8 mouse cellular contexts compared by ENCODE assay signal in genomic region chrX:9747305-9747938, GRCm38 (mm10).
DNase-seq lines count a peak whose midpoint lies in the region; ATAC-seq and TF ChIP-seq lines count a peak whose summit lies in the region.

No protein-coding gene starts in this region.

- 0 out of 2 replicates have a peak, but pooled peaks have one; percentile 18 for TF ChIP-seq CTCF in cortical plate, adult 2 months (IDR thresholded peaks at IDR 0.05; ENCODE audit: extremely low read depth, insufficient read depth, low read length)
- TF ChIP-seq CTCF in liver, embryonic 14.5 days (IDR thresholded peaks at IDR 0.05; ENCODE audit: low read depth) = peak; percentile 74

- no peak for TF ChIP-seq EP300 in liver, embryonic 14.5 days (IDR thresholded peaks at IDR 0.05; ENCODE audit: low read depth)

- H3K36me3 ChIP-seq in heart, embryonic 10.5 days = no peaks in the 10 kb centered on the region
- no peaks in the 10 kb centered on the region for H3K36me3 ChIP-seq in heart, embryonic 14.5 days (ENCODE audit: control insufficient read depth, insufficient read depth, low read length)
- H3K36me3 ChIP-seq in liver, embryonic 14.5 days (replicated peaks; ENCODE audit: control insufficient read depth, insufficient read depth, low read depth) = no peaks in the 10 kb centered on the region
- H3K36me3 ChIP-seq in neural tube, embryonic 14.5 days (ENCODE audit: control insufficient read depth, insufficient read depth, low read length) = no peaks in the 10 kb centered on the region

- no peaks in the 10 kb centered on the region for H3K9me3 ChIP-seq in heart, embryonic 10.5 days
- H3K9me3 ChIP-seq in heart, embryonic 14.5 days (ENCODE audit: control insufficient read depth, low read length) = no peaks in the 10 kb centered on the region
- no peaks in the 10 kb centered on the region for H3K9me3 ChIP-seq in liver, embryonic 14.5 days (ENCODE audit: control insufficient read depth, low read length)
- no peaks in the 10 kb centered on the region for H3K9me3 ChIP-seq in neural tube, embryonic 14.5 days (ENCODE audit: control insufficient read depth, low read length)

- no peak for TF ChIP-seq POLR2A in cortical plate, adult 2 months (IDR thresholded peaks at IDR 0.05; ENCODE audit: extremely low read depth, insufficient read depth, low read length)

- peak overlapping the region; percentile 62 for H3K4me2 ChIP-seq in heart, embryonic 14.5 days (ENCODE audit: low read length)
- peak overlapping the region; percentile 44 for H3K4me2 ChIP-seq in liver, embryonic 14.5 days (ENCODE audit: low read depth)
- H3K4me2 ChIP-seq in neural tube, embryonic 14.5 days (ENCODE audit: low read depth, low read length) = peak overlapping the region; percentile 45

- 23% methylated on average over 24 of the region's 27 CpGs for WGBS in heart, embryonic 10.5 days
- WGBS in heart, embryonic 14.5 days = 22% methylated on average over 27 of the region's 27 CpGs
- WGBS in liver, embryonic 14.5 days (ENCODE audit: insufficient replicate concordance) = 10% methylated on average over 20 of the region's 27 CpGs
- WGBS in neural tube, embryonic 14.5 days = 11% methylated on average over 23 of the region's 27 CpGs

- no peak overlapping the region for H3K27ac ChIP-seq in heart, embryonic 10.5 days
- H3K27ac ChIP-seq in cortical plate, adult 2 months (ENCODE audit: insufficient read depth, low read length) = no peak overlapping the region
- no peak overlapping the region for H3K27ac ChIP-seq in heart, embryonic 14.5 days (replicated peaks in 1 of 2; ENCODE audit: control insufficient read depth in 1 of 2, insufficient read depth in 1 of 2, low read depth in 2 of 2, low read length in 2 of 2)
- no peak overlapping the region for H3K27ac ChIP-seq in liver, embryonic 14.5 days
- H3K27ac ChIP-seq in neural tube, embryonic 14.5 days (ENCODE audit: low read depth, low read length) = no peak overlapping the region

- H3K9ac ChIP-seq in heart, embryonic 14.5 days (ENCODE audit: low read length) = no peak overlapping the region
- H3K9ac ChIP-seq in liver, embryonic 14.5 days (replicated peaks) = no peak overlapping the region
- H3K9ac ChIP-seq in neural tube, embryonic 14.5 days (replicated peaks; ENCODE audit: low read depth, low read length) = no peak overlapping the region

- peak; percentile 70 for DNase-seq in heart, embryonic 10.5 days (ENCODE audit: low spot score)
- DNase-seq in heart, adult 9 months (ENCODE audit: low spot score in 2 of 2) = no peak
- DNase-seq in kidney, postnatal 25 days = peak; percentile 41 to 48
- DNase-seq in liver, embryonic 14.5 days (ENCODE audit: low read depth in 3 of 3, low spot score in 3 of 3) = peak in 2 of 3 experiments; percentile 6 to 7
- peak; percentile 45 for DNase-seq in urinary bladder, adult 2 months (ENCODE audit: low spot score)

- H3K4me3 ChIP-seq in heart, embryonic 10.5 days = peak overlapping the region; percentile 50
- H3K4me3 ChIP-seq in cortical plate, adult 2 months (ENCODE audit: insufficient read depth, low read length) = peak overlapping the region; percentile 37
- peak overlapping the region; percentile 31 to 49 for H3K4me3 ChIP-seq in heart, embryonic 14.5 days (ENCODE audit: control insufficient read depth in 1 of 2, insufficient read depth in 1 of 2, low read depth in 1 of 2, low read length in 2 of 2)
- peak overlapping the region; percentile 39 to 48 for H3K4me3 ChIP-seq in liver, embryonic 14.5 days (ENCODE audit: insufficient read depth in 1 of 2, low read depth in 2 of 2, low read length in 2 of 2)
- peak overlapping the region; percentile 21; the same call in 1 of the 2 replicates for H3K4me3 ChIP-seq in neural tube, embryonic 14.5 days (ENCODE audit: low read depth, low read length)

- no peak for ATAC-seq in heart, embryonic 14.5 days (ENCODE audit: insufficient number of reproducible peaks, insufficient read depth, low FRiP score, low read depth)
- ATAC-seq in liver, embryonic 14.5 days (ENCODE audit: insufficient read depth) = peak; percentile 67
- ATAC-seq in neural tube, embryonic 14.5 days (ENCODE audit: low read depth) = peak; percentile 56; the same call in 1 of the 2 replicates

- H3K4me1 ChIP-seq in heart, embryonic 10.5 days = no peaks in the 10 kb centered on the region
- H3K4me1 ChIP-seq in cortical plate, adult 2 months (ENCODE audit: control insufficient read depth, insufficient read depth, low read length) = no peaks in the 10 kb centered on the region
- H3K4me1 ChIP-seq in heart, embryonic 14.5 days (ENCODE audit: control insufficient read depth in 2 of 2, insufficient read depth in 2 of 2, low read length in 2 of 2) = no peaks in the 10 kb centered on the region
- no peaks in the 10 kb centered on the region for H3K4me1 ChIP-seq in liver, embryonic 14.5 days (replicated peaks; ENCODE audit: control insufficient read depth in 2 of 2, insufficient read depth in 2 of 2, low read length in 1 of 2)
- H3K4me1 ChIP-seq in neural tube, embryonic 14.5 days (ENCODE audit: control insufficient read depth, insufficient read depth, low read length) = no peaks in the 10 kb centered on the region

- no peaks in the 10 kb centered on the region for H3K27me3 ChIP-seq in heart, embryonic 10.5 days (ENCODE audit: insufficient read depth, poor library complexity, severe bottlenecking)
- no peaks in the 10 kb centered on the region for H3K27me3 ChIP-seq in heart, embryonic 14.5 days (ENCODE audit: control insufficient read depth, insufficient read depth, low read length)
- H3K27me3 ChIP-seq in liver, embryonic 14.5 days (ENCODE audit: control insufficient read depth, insufficient read depth, low read length) = no peaks in the 10 kb centered on the region
- no peaks in the 10 kb centered on the region for H3K27me3 ChIP-seq in neural tube, embryonic 14.5 days (ENCODE audit: control insufficient read depth, insufficient read depth, low read length)

Comparison
In these comparisons a context has a peak if more than half of its experiments do, and no peak if none do; other contexts are left out.
1. DNase-seq: peak in heart, embryonic 10.5 days (single experiment), kidney, postnatal 25 days (2 of 2), liver, embryonic 14.5 days (2 of 3) and urinary bladder, adult 2 months (single experiment); none in heart, adult 9 months (0 of 2).
2. Peak in every context shown above with its lines, with median percentiles within 50 percentile points of each other: H3K4me3 ChIP-seq and H3K4me2 ChIP-seq.